22 mouse cellular contexts compared by ENCODE assay signal in the genomic region with DNA sequence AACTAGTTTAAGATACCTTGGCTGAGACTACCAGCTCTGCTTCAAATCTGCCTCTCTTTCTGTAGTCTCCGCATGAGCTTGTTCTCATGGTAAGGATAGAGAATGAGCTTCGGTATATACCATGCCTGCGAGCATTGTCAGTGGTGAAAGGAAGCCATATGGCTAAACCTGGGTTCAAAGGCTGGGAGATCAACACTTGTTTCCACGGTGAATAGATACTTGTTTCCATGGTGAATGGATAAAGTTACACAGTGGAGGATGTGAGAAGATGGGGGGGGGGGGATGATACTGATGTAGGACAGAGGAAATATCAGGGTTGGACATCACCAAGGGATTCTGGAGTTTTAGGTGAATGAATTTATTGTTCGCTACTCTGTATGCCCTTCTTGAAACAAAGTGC.
DNase-seq lines count a peak whose midpoint lies in the region; ATAC-seq lines count a peak whose summit lies in the region.
"Had no signal": no experiment of that assay in that cellular context is flagged by ENCODE, and none has a peak within 500 bp of the region (broad histone marks: within the 10 kb centered on the region; RNA-seq: fewer than 3 reads in every experiment).

No protein-coding gene starts in this region.

- no peak overlapping the region for H3K4me3 ChIP-seq in hindbrain, embryonic 11.5 days (ENCODE audit: low read depth, low read length)
- H3K4me3 ChIP-seq in hindbrain, embryonic 14.5 days (replicated peaks; ENCODE audit: low read length), result no peak overlapping the region
- no peak overlapping the region for H3K4me3 ChIP-seq in midbrain, embryonic 13.5 days (replicated peaks)
- H3K4me3 ChIP-seq in midbrain, embryonic 15.5 days, result no peak overlapping the region
- no peak overlapping the region for H3K4me3 ChIP-seq in forebrain, embryonic 13.5 days
- H3K4me3 ChIP-seq: embryonic facial prominence, embryonic 15.5 days; heart, embryonic 12.5 days; limb, embryonic 12.5 days; stomach, embryonic 15.5 days had no signal

- no peaks in the 10 kb centered on the region for H3K9me3 ChIP-seq in hindbrain, embryonic 11.5 days (ENCODE audit: control insufficient read depth, low read length)
- H3K9me3 ChIP-seq in hindbrain, embryonic 14.5 days (ENCODE audit: control insufficient read depth, low read length), result no peaks in the 10 kb centered on the region
- no peaks in the 10 kb centered on the region for H3K9me3 ChIP-seq in midbrain, embryonic 13.5 days
- H3K9me3 ChIP-seq in midbrain, embryonic 15.5 days, result no peaks in the 10 kb centered on the region
- no peaks in the 10 kb centered on the region for H3K9me3 ChIP-seq in forebrain, embryonic 13.5 days (replicated peaks)
- H3K9me3 ChIP-seq: embryonic facial prominence, embryonic 15.5 days; heart, embryonic 12.5 days; limb, embryonic 12.5 days; stomach, embryonic 15.5 days had no signal

- H3K27me3 ChIP-seq in hindbrain, embryonic 11.5 days (ENCODE audit: control insufficient read depth, insufficient read depth, low read length), result no peaks in the 10 kb centered on the region
- no peaks in the 10 kb centered on the region for H3K27me3 ChIP-seq in hindbrain, embryonic 14.5 days (ENCODE audit: control insufficient read depth, insufficient read depth, low read length)
- no peaks in the 10 kb centered on the region for H3K27me3 ChIP-seq in midbrain, embryonic 13.5 days
- no peaks in the 10 kb centered on the region for H3K27me3 ChIP-seq in midbrain, embryonic 15.5 days (replicated peaks)
- H3K27me3 ChIP-seq in forebrain, embryonic 13.5 days, result no peaks in the 10 kb centered on the region
- H3K27me3 ChIP-seq: embryonic facial prominence, embryonic 15.5 days; heart, embryonic 12.5 days; limb, embryonic 12.5 days; stomach, embryonic 15.5 days had no signal

- no peak overlapping the region for H3K9ac ChIP-seq in hindbrain, embryonic 11.5 days (ENCODE audit: low read depth, low read length)
- H3K9ac ChIP-seq in hindbrain, embryonic 14.5 days, result no peak overlapping the region
- no peak overlapping the region for H3K9ac ChIP-seq in midbrain, embryonic 13.5 days (replicated peaks)
- no peak overlapping the region for H3K9ac ChIP-seq in midbrain, embryonic 15.5 days
- no peak overlapping the region for H3K9ac ChIP-seq in forebrain, embryonic 13.5 days
- H3K9ac ChIP-seq: embryonic facial prominence, embryonic 15.5 days; heart, embryonic 12.5 days; limb, embryonic 12.5 days; liver, postnatal 0 days; stomach, embryonic 15.5 days had no signal

- no peak overlapping the region for H3K27ac ChIP-seq in hindbrain, embryonic 11.5 days (ENCODE audit: low read depth, low read length)
- H3K27ac ChIP-seq in hindbrain, embryonic 14.5 days, result no peak overlapping the region
- no peak overlapping the region for H3K27ac ChIP-seq in midbrain, embryonic 13.5 days
- H3K27ac ChIP-seq in midbrain, embryonic 15.5 days, result no peak overlapping the region
- no peak overlapping the region for H3K27ac ChIP-seq in forebrain, embryonic 13.5 days
- H3K27ac ChIP-seq: embryonic facial prominence, embryonic 15.5 days; limb, embryonic 12.5 days; stomach, embryonic 15.5 days had no signal

- DNase-seq in embryo, embryonic 10 days (ENCODE audit: low spot score), result peak; percentile 28
- DNase-seq in embryo, embryonic 11 days, result no peak
- DNase-seq in hindbrain, embryonic 11.5 days (ENCODE audit: low spot score), result peak; percentile 15
- no peak for DNase-seq in hindbrain, embryonic 14.5 days (ENCODE audit: low spot score)
- DNase-seq in heart, postnatal 4 days, result no peak
- DNase-seq: adrenal gland, postnatal 14 days; cerebellum, adult 9-11 months; gastrocnemius, postnatal 14 days; heart, adult 11 months; heart, postnatal 10 days; kidney, adult 18-20 months; liver, postnatal 0 days; thymus, postnatal 25 days had no signal

- ATAC-seq in hindbrain, embryonic 11.5 days (ENCODE audit: low FRiP score), result peak; percentile 71
- ATAC-seq in hindbrain, embryonic 14.5 days (ENCODE audit: low FRiP score), result no peak
- peak; percentile 53 for ATAC-seq in midbrain, embryonic 13.5 days
- no peak for ATAC-seq in midbrain, embryonic 15.5 days (replicated peaks)
- peak; percentile 68 for ATAC-seq in forebrain, embryonic 13.5 days
- ATAC-seq: liver, postnatal 0 days; lung, postnatal 0 days had no signal

- H3K36me3 ChIP-seq in hindbrain, embryonic 11.5 days (ENCODE audit: control insufficient read depth, insufficient read depth, low read length), result no peaks in the 10 kb centered on the region
- no peaks in the 10 kb centered on the region for H3K36me3 ChIP-seq in hindbrain, embryonic 14.5 days (replicated peaks; ENCODE audit: control insufficient read depth, insufficient read depth)
- no peaks in the 10 kb centered on the region for H3K36me3 ChIP-seq in midbrain, embryonic 13.5 days
- H3K36me3 ChIP-seq in midbrain, embryonic 15.5 days (replicated peaks), result no peaks in the 10 kb centered on the region
- no peaks in the 10 kb centered on the region for H3K36me3 ChIP-seq in forebrain, embryonic 13.5 days (ENCODE audit: poor library complexity, severe bottlenecking)
- H3K36me3 ChIP-seq: embryonic facial prominence, embryonic 15.5 days; heart, embryonic 12.5 days; limb, embryonic 12.5 days; stomach, embryonic 15.5 days had no signal

- no peaks in the 10 kb centered on the region for H3K4me1 ChIP-seq in hindbrain, embryonic 11.5 days (replicated peaks; ENCODE audit: control insufficient read depth, insufficient read depth, low read length)
- H3K4me1 ChIP-seq in hindbrain, embryonic 14.5 days (replicated peaks; ENCODE audit: control insufficient read depth, insufficient read depth, low read length), result no peaks in the 10 kb centered on the region
- H3K4me1 ChIP-seq in midbrain, embryonic 13.5 days (replicated peaks), result no peaks in the 10 kb centered on the region
- no peaks in the 10 kb centered on the region for H3K4me1 ChIP-seq in midbrain, embryonic 15.5 days
- H3K4me1 ChIP-seq in forebrain, embryonic 13.5 days, result no peaks in the 10 kb centered on the region
- H3K4me1 ChIP-seq: heart, embryonic 12.5 days; stomach, embryonic 15.5 days had no signal

- no peak overlapping the region for H3K4me2 ChIP-seq in hindbrain, embryonic 11.5 days (replicated peaks; ENCODE audit: low read depth, low read length)
- no peak overlapping the region for H3K4me2 ChIP-seq in hindbrain, embryonic 14.5 days (replicated peaks)
- no peak overlapping the region for H3K4me2 ChIP-seq in midbrain, embryonic 13.5 days (replicated peaks)
- no peak overlapping the region for H3K4me2 ChIP-seq in midbrain, embryonic 15.5 days
- no peak overlapping the region for H3K4me2 ChIP-seq in forebrain, embryonic 13.5 days
- H3K4me2 ChIP-seq: embryonic facial prominence, embryonic 15.5 days; heart, embryonic 12.5 days; limb, embryonic 12.5 days; liver, embryonic 11.5 days; stomach, embryonic 15.5 days had no signal

- WGBS in hindbrain, embryonic 11.5 days, result 48% methylated on average over 5 of the region's 5 CpGs
- WGBS in hindbrain, embryonic 14.5 days, result 34% methylated on average over 5 of the region's 5 CpGs
- 24% methylated on average over 5 of the region's 5 CpGs for WGBS in midbrain, embryonic 13.5 days
- 30% methylated on average over 5 of the region's 5 CpGs for whole genome bisulfite sequencing in midbrain, embryonic 15.5 days
- 56% methylated on average over 5 of the region's 5 CpGs for WGBS in forebrain, embryonic 13.5 days

Comparison
In these comparisons a context has a peak if more than half of its experiments do, and no peak if none do; other contexts are left out.
1. DNase-seq: peak in embryo, embryonic 10 days (single experiment) and hindbrain, embryonic 11.5 days (single experiment); none in embryo, embryonic 11 days (single experiment), hindbrain, embryonic 14.5 days (single experiment) and heart, postnatal 4 days (single experiment).
2. ATAC-seq: peak in hindbrain, embryonic 11.5 days (single experiment), midbrain, embryonic 13.5 days (single experiment) and forebrain, embryonic 13.5 days (single experiment); none in hindbrain, embryonic 14.5 days (single experiment) and midbrain, embryonic 15.5 days (single experiment).